Mouse (Mus musculus): ENCODE results near the gene Edrf1. TPM values are rescaled to one million over a fixed set of nuclear protein-coding genes. Genes with fewer than 3 reads are reported as not detected.

Gene Edrf1
- polyA plus RNA-seq (2012; rRNA removed; ENCODE audit: low replicate concordance) = 2.1 and 4.8 TPM in 2 replicates

DNA sequence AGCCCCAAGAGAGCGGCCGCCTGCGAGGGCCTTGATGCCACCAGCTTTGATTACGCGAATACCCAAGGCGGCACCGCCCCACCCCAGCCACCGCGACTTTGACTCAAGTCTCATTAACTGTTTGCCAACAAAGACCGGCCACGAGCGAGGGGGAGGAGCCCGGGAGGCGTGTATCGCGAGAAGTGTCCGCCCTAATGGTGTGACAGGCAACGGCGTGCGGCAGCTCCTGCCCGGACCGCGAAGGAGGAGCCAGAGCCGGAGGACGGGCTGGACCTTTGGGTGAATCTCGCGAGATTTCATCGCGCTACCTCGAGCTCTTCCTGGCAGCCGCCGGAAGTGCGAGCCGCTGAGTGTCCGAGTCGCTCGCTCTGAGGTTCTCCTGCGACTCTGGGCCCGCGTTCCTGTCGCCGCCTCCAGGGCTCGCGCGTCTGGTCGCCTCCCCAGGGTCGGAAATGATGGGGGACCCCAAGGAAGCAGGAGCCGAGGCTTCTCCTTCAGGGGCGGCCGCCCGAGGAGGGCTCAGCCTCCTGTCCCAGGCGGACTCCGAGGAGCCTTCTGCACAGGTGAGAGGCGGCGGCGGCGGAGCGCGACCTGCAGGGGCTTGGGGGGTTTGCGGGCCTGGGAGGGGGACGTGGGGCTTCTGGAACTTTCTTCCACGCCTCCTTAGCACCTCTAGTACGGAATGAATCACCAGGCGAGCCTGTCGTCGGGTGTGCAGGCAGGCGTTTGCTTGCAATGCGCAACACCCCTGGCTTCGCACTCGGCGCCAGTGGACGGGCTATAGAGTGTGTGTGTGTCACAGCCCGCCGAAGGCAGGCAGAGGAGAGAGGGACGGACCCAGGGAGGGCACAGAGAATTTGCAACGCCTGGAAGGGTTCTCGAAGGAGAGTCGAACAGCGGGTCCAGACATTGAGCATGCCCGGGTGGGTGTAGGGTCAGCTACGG, at the start of gene Edrf1:
Gene Edrf1, plus strand, starts transcription at position 183 of the 945 bp plus-strand sequence.

DNA sequence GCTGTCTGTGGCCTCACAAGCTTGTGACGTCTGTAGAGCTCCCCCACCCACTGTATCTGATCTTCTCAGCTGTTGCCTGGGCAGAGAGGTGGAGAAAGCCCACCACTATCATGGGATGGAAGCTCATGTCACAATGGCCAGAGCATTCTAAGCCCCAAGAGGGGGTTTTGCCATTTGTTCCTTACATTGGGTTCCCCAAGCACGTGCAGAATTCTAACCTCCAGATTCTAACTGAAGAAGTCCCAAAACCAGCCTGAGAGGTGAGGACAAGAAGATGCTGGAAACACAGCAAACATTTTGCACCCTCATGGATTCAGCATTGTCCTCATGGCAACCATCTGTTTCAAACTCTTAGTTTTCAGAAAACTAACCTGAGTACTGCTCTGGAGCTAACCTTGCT, 35.3 kb upstream of the Edrf1 start, which contains the start of gene Tex36:
Gene Tex36, minus strand, starts transcription at position 101 of the 400 bp plus-strand sequence.

DNA sequence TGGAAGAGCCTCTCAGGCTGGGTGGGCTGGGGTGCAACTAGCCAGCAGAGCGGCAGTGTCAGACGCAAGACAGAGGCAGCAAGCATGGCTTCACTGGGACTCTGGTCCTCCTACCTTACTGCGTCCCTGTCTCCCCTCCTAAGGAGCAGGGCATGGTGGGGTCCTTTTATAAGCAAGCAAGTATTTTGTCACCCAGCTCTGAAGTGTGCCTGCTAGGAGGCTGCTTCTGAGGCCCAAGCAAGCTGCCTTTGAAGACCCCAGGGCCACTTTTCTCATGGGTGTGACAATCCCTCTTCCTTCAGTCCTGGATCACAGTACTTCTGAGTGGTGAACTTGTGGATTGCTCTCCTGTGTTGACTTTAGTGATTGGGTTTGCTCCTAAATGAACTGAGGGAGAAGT, 42.6 kb downstream of the Edrf1 start, which contains the start of gene Mmp21:
Gene Mmp21, minus strand, starts transcription at position 101 of the 400 bp plus-strand sequence.

Other genes with a start within 250 kb of the Edrf1 start
- not detected in 2 replicates for gene Tex36, start 35.4 kb upstream of the Edrf1 start, polyA plus RNA-seq (2012; rRNA removed; ENCODE audit: low replicate concordance)
- not detected in 2 replicates for gene Mmp21, start 42.5 kb downstream of the Edrf1 start, polyA plus RNA-seq (2012; rRNA removed; ENCODE audit: low replicate concordance)
- gene Bccip, start 71.8 kb downstream of the Edrf1 start, polyA plus RNA-seq (2012; rRNA removed; ENCODE audit: low replicate concordance) = 6.2 and 8.9 TPM in 2 replicates
- gene Uros, start 72.5 kb downstream of the Edrf1 start, polyA plus RNA-seq (2012; rRNA removed; ENCODE audit: low replicate concordance) = 7.6 and 8.7 TPM in 2 replicates
- 0.08 TPM in 1 of 2 replicates, not detected in the other for gene Fank1, start 139.3 kb downstream of the Edrf1 start, polyA plus RNA-seq (2012; rRNA removed; ENCODE audit: low replicate concordance)
- gene Dhx32, start 145.2 kb downstream of the Edrf1 start, polyA plus RNA-seq (2012; rRNA removed; ENCODE audit: low replicate concordance) = 12.0 and 13.3 TPM in 2 replicates